Mouse (Mus musculus) retina, adult 2 months (tissue): ENCODE measurements around the gene Rinl.

Experiments
- DNase-seq: peaks from one replicate; pipeline ENCODE4 v3.0.0-alpha.2; 2012; ENCODE audit warnings: low read depth, low spot score

Gene Rinl

GRCm38 (mm10) chr7:28788307-28789195, at the start of gene Rinl:
Gene Rinl, plus strand, starts transcription at chr7:28788969.
- no peak for DNase-seq

DNA sequence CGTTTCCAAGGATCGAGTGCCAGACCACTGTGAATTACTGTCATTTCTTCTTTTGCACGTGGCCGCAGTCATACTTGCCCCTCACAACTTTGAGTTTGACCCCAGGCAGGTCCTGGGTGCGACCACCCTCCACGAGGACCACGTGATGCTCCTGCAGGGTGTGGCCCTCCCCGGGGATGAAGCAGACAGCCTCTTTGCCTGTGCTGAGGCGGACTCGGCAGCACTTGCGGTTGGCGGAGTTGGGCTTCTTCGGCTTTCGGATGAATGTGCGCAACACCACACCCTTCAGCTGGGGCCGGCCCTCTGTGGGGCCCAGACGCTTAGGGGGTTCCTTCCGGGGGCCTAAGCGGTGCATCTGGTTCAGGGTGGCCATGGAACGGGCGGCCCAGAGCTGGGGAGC, 48.9 kb upstream of the Rinl start:
- DNase-seq = no peak

DNA sequence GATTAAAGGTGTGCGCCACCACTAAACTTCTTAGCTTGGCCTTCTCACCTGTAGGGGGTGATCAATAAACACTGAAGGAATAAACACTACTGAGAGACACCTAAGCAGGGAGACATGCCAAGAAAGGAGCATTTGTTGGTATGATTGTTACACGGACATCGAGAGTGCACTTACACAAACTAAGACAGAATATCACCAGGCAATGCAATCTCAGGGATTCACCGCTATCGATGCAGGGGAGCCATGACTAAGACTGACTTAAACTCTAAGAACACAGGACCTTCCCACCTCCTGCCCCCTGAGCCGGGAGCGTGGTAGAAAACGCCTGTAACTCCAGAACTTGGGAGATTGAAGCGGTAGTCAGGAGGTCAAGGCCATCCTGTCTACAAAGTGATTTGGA, 47.8 kb upstream of the Rinl start:
- DNase-seq = no peak

- no peak for DNase-seq
These were observed 47.4 kb upstream of the Rinl start for GRCm38 (mm10) chr7:28741368-28741708.

DNA sequence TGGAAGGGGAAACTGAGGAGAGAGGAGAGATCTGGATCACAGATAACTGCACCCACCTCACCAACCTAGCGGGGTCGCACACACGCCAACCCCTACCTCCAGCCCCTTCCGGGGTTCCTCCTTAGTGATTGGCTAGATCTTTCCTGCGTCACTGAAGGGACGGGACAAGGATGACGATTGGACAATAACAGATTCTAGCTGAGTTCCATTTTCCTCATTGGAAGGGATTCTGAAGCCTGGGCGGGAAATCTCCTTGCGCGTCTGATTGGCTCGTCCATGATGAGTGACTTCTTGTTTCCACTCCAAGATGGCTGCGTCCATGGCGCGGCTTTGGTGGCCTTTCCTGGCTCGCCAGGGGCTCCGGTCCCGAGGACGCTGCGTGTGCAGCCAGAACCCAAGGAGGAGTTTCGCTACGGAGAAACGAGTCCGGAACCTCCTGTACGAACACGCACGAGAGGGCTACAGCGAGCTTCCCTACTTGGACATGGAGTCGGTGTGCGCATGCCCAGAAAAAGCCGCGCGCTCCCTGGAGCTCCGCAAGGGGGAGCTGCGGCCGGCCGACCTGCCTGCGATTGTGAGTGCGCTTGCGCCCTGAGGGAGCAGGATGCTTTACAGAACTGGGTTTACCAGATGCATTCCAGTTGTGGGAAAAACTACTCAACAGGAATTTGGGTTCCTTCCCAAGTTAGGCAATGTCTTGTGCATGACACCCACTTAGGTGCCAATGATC, 46.9 kb upstream of the Rinl start, which contains the start of the genes Mrps12 and Sars2:
Mrps12 (minus strand) TSS at position 112 of the 730 bp plus-strand sequence.
Sars2 (plus strand) TSS at position 284 of the 730 bp plus-strand sequence.
- DNase-seq = peak; percentile 94

GRCm38 (mm10) chr7:28749935-28750334, 38.8 kb upstream of the Rinl start:
- no peak for DNase-seq

- no peak for DNase-seq
These were observed 32.7 kb upstream of the Rinl start, which contains the start of gene Ccer2 for GRCm38 (mm10) chr7:28756079-28756478. Gene Ccer2, plus strand, starts transcription at chr7:28756174.

- DNase-seq = no peak
These were observed 30.1 kb upstream of the Rinl start for GRCm38 (mm10) chr7:28758623-28759022.

- DNase-seq = no peak
These were observed 26.9 kb upstream of the Rinl start for GRCm38 (mm10) chr7:28761907-28762306.

DNA sequence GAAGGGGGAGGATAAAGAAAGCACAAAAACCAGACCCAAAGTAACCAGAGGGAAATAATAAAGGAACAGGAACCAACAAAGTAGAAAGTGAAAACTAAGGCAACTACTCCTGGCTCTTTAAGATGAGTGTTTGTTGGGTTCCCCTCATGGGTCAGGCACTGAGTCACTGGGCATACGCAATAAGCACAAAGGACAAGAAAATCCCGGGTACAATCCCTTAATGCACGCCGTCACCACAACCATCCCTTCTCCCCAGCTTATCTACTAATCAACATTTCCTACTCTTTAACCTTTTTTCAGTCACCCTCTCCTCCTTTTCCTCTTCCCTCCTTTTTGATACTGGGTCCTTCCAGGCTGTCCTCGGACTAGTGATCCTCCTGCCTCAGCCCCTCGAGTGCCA, 23.6 kb upstream of the Rinl start:
- DNase-seq = no peak

- peak; percentile 98 for DNase-seq
These were observed 22.4 kb upstream of the Rinl start, which contains the start of gene Sirt2 for GRCm38 (mm10) chr7:28766173-28766879. Gene Sirt2, plus strand, starts transcription at chr7:28766735.

DNA sequence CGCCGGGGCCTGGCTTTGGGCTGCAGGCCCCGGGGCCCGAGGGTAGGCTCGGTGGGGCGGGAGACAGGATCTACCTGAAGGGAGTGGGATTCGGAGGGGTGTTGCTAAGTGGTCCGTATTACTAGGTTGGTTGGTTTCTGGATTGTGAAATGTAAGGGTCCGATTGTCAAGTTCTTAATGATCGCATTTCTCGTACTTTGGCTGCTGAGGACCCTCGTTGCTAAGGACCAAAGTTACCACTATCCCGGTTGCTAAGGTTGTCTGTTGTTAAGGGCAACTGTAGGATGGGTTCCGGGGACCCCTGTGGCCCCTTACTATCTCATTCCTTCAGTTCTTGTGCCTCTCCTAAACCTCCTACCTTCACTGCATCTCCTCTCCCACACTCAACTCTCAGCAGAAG, 21.9 kb upstream of the Rinl start:
- no peak for DNase-seq

DNA sequence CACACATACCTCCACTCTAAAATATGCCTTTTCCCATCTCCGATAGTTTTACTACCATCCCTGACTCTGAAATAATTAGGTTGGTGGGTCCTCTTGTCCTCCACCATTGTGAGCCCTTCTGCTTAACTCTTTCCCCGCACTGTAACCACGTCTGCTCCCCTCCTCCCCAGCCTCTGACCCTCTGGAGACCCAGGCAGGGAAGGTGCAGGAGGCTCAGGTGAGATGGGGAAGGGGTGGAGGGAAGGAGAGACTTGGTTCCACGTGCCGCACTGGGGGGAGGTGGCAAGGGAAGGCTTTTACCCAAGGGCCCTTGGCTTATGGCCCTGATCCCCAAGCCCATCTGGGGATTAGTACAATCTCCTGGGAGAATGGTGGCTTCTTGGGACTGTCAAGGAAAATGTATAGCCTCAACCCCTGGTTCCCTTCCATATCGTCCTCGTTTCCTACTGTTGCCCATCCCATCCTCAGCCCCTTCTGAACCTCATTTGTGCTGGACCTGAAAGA, 21.3 kb upstream of the Rinl start, which contains the start of gene Nfkbib:
Nfkbib (minus strand) TSS at position 51 of the 504 bp plus-strand sequence.
- DNase-seq = peak; percentile 33

- no peak for DNase-seq
These were observed 19.3 kb upstream of the Rinl start for GRCm38 (mm10) chr7:28769414-28769958.

DNA sequence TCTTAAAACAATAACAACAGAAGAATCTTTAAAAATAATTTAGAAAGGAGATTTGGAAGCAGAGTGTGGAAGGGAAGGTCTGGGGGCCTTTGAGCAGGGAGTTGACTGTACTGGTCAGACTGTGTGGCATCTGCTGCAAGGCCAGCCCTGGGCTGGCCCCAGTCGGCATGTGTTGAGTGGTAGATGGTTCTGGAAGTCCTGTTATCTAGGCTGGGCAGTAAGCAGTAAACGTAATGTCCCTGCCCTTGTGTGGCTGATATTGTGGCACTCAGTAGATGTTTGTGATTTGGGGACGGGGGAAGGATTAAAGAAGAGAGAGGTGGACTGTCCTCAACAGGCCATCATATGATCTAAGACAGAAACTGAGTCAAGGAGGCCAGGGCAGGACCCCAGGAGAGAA, 18.5 kb upstream of the Rinl start:
- no peak for DNase-seq

GRCm38 (mm10) chr7:28771867-28772266, 16.9 kb upstream of the Rinl start:
- no peak for DNase-seq

GRCm38 (mm10) chr7:28773163-28773562, 15.6 kb upstream of the Rinl start:
- no peak for DNase-seq

DNA sequence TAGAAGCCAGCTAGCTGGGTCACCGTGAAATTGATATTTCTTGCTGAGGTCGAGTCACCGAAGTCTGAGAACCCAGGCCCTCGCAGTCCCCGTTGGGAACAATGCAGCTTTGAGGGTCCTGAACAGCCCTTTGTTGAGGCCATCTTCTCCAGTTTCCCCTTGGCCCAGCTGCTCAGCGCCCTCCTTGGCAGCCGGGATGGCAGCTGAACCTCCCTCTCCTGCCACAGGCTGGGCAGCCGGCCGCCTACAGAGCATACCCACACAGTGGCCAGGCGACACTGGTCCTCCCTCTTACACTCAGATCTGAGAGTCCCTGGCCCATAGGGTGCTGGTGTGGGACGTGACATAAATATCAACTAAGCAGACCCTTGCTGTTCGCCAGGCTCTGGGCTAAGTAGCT, 14.6 kb upstream of the Rinl start:
- no peak for DNase-seq

- DNase-seq = no peak
These were observed 13.6 kb upstream of the Rinl start for GRCm38 (mm10) chr7:28775129-28775528.

- DNase-seq = no peak
These were observed 9.9 kb upstream of the Rinl start for GRCm38 (mm10) chr7:28778825-28779224.

DNA sequence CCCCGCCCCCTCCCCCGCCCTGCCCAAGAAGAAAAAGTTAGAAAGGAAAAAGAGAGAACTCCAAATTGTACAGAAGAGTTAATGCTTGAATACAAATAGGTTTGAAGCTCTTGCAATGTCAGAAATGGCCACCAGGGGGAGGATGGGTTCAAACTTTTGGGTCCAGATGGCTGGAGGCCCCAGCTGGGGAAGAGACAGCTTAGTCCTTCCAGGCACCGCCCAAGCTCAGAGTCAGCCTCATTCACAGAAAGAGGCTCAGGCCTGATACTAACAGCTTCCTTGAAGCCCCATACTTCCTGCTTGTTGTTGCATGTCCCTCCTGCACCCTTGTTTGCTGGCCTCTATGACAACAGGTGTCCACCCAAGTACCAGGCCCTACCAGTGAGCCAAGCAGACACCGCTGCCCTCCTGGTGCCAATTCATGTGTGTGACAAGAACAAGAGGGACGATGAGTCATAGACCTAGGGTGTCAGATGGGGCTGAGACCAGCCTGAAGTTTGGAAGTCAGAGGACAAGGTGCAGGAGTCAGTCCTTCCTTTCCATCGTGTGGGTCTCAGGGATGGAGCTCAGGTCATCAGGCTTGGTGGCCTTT, 8.6 kb upstream of the Rinl start:
- DNase-seq = peak; percentile 88
